Mouse (Mus musculus): Measurements from ENCODE around the gene Tipin.

The Tipin gene

DNA sequence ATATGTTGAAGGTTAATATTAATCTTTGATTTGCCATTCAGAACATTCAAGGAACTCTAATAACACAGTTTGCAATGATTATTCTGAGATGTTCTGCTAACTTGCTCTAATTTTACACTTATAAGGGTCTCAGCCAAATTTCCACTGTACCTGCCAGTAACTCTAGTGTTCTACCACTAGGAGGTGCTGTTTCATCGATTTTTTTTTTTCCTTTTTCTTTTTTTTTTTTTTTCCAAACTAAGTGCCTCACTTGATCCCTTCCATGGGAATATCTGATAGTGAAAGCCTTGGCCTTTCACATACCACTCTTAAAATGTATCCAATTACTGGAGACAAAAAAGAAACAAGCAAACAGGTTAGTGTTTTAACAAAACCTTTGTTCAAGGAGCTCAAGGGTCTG is 66.0 kb downstream of the Tipin start:
- Histone ChIP-seq H3K36me3 (ENCODE audit: control insufficient read depth, insufficient read depth, low read length, poor library complexity, severe bottlenecking) (no peaks in the 10 kb centered on the region), H3K27me3 (ENCODE audit: control insufficient read depth, insufficient read depth, low read length, poor library complexity, severe bottlenecking) (no peaks in the 10 kb centered on the region)
- peak; percentile 34 for DNase-seq (ENCODE audit: low read depth, low spot score)

DNA sequence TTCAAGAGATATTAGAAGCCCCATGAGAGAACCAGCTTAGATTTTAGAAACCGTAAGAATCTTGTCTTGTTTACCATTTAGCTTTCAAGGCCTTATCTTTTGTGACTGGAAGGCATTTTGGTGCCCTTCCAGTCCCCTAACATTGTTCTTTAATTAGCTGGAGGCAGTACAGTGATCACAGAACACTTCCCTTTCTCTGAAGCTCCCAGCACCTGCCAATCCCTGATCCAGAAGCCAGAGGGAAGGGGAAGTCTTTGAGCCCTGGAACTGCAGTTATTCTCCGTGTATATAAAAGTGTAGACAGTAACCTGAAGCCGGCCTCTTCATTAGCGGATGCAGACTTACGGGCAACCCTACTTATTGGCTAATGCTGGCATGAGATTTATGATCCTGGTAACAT is 68.1 kb downstream of the Tipin start:
- no peaks in the 10 kb centered on the region for H3K27me3 ChIP-seq (ENCODE audit: control insufficient read depth, insufficient read depth, low read length, poor library complexity, severe bottlenecking)
- DNase-seq (ENCODE audit: low read depth, low spot score) = no peak
- no peaks in the 10 kb centered on the region for H3K36me3 ChIP-seq (ENCODE audit: control insufficient read depth, insufficient read depth, low read length, poor library complexity, severe bottlenecking)

DNA sequence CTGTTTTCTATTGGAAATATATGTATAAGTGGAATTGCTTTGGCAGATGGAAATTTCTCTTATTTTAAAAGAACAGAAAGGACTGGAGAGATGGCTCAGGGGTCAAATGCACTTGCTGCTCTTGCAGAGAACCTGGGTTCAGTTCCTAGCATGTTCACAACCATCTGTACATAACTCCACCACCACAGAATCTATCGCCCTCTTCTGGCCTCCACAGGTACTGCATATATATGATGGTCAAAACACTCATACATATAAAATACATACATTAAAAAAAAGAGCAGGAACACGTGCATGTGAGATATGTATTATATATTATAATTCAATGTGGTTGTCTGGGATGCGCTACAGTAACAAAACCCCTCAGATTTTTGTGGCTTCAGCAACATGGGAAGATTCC is 69.8 kb downstream of the Tipin start:
- no peaks in the 10 kb centered on the region for H3K36me3 ChIP-seq (ENCODE audit: control insufficient read depth, insufficient read depth, low read length, poor library complexity, severe bottlenecking)
- no peaks in the 10 kb centered on the region for H3K27me3 ChIP-seq (ENCODE audit: control insufficient read depth, insufficient read depth, low read length, poor library complexity, severe bottlenecking)
- DNase-seq (ENCODE audit: low read depth, low spot score) = peak; percentile 70

Measured in splenic B cell, adult 2 months (primary cell).